Mouse (Mus musculus) heart, embryonic 10.5 days (tissue): Measurements from ENCODE around the gene Cerk. TPM values are rescaled to one million over a fixed set of nuclear protein-coding genes. Genes with fewer than 3 reads are reported as not detected.
"Not testable (repeated sequence)": the region's sequence is repeated elsewhere in the genome, so short reads cannot be mapped to it uniquely, and the experiment has no call there.

Source experiments
- DNase-seq: peaks from one replicate; pipeline ENCODE4 v3.0.0-alpha.2; 2017; ENCODE audit warnings: low spot score
- H3K27ac ChIP-seq: fragments of 300-500 bp; sonication (generic); 2 replicates; pipeline ENCODE4 v1.5.1; 2016; ENCODE audit warnings: mild to moderate bottlenecking
- H3K27me3 ChIP-seq: fragments of 300-500 bp; sonication (generic); 2 replicates; pipeline ENCODE4 v1.6.1; 2016; ENCODE audit warnings: mild to moderate bottlenecking; ENCODE audit not compliant: poor library complexity, insufficient read depth, severe bottlenecking
- H3K36me3 ChIP-seq: fragments of 300-500 bp; sonication (generic); 2 replicates; pipeline ENCODE4 v1.6.1; 2016; ENCODE audit warnings: mild to moderate bottlenecking, moderate library complexity
- H3K4me1 ChIP-seq: fragments of 300-500 bp; sonication (generic); 2 replicates; pipeline ENCODE4 v1.6.1; 2016; ENCODE audit warnings: mild to moderate bottlenecking
- H3K4me3 ChIP-seq: fragments of 300-500 bp; sonication (generic); 2 replicates; pipeline ENCODE4 v1.5.1; 2016; ENCODE audit warnings: mild to moderate bottlenecking, moderate library complexity
- H3K9me3 ChIP-seq: fragments of 300-500 bp; sonication (generic); 2 replicates; pipeline ENCODE4 v1.6.1; 2016; ENCODE audit warnings: mild to moderate bottlenecking, moderate library complexity
- WGBS: fragments of 180-500 bp; shearing (Covaris S2); methylation state at CpG from one replicate; pipeline ENCODE4 v1.1.7; 2016; 5-methylcytosine and 5-hydroxymethylcytosine counted together
- polyA plus RNA-seq: library from polyadenylated mRNA; unstranded; fragments of >200 nt; fragmentation: Nextera tagmentation; extraction: Ambion mirVana; gene quantifications from 2 replicates; pipeline ENCODE4 v1.2.1, GENCODE M21; 2016

Cerk gene
- polyA plus RNA-seq, 1 experiment from 2014 or later, result 8.3 TPM

GRCm38 (mm10) chr15:86202640-86203039 lies 16.7 kb upstream of the Cerk start:
- no peak for DNase-seq
- Histone ChIP-seq H3K9me3 (no peaks in the 10 kb centered on the region), H3K27me3 (peaks cover 28% of the 10 kb centered on the region), H3K27ac (no peak overlapping the region), H3K4me1 (peaks cover 23% of the 10 kb centered on the region), H3K4me3 (no peak overlapping the region), H3K36me3 (no peaks in the 10 kb centered on the region)
- 41% methylated on average over 6 of the region's 6 CpGs for WGBS

GRCm38 (mm10) chr15:86201696-86202330 lies 15.9 kb upstream of the Cerk start:
- Histone ChIP-seq H3K36me3 (no peaks in the 10 kb centered on the region), H3K4me1 (peaks cover 23% of the 10 kb centered on the region), H3K27ac (no peak overlapping the region), H3K9me3 (no peaks in the 10 kb centered on the region), H3K27me3 (peaks cover 28% of the 10 kb centered on the region), H3K4me3 (no peak overlapping the region)
- DNase-seq, result no peak
- 79% methylated on average over 9 of the region's 9 CpGs for WGBS

- no peak overlapping the region for H3K4me3 ChIP-seq
- no peak overlapping the region for H3K27ac ChIP-seq
- H3K27me3 ChIP-seq, result peaks cover 28% of the 10 kb centered on the region
- H3K4me1 ChIP-seq, result peaks cover 23% of the 10 kb centered on the region
- no peak for DNase-seq
- H3K9me3 ChIP-seq, result no peaks in the 10 kb centered on the region
- 40% methylated on average over 4 of the region's 4 CpGs for WGBS
- no peaks in the 10 kb centered on the region for H3K36me3 ChIP-seq
These were observed 15.2 kb upstream of the Cerk start for GRCm38 (mm10) chr15:86201095-86201494.

- no peak overlapping the region for H3K27ac ChIP-seq
- 50% methylated on average over 4 of the region's 4 CpGs for WGBS
- H3K9me3 ChIP-seq, result no peaks in the 10 kb centered on the region
- no peak for DNase-seq
- no peaks in the 10 kb centered on the region for H3K36me3 ChIP-seq
- peaks cover 23% of the 10 kb centered on the region for H3K4me1 ChIP-seq
- H3K27me3 ChIP-seq, result peaks cover 28% of the 10 kb centered on the region
- no peak overlapping the region for H3K4me3 ChIP-seq
These were observed 14.2 kb upstream of the Cerk start for GRCm38 (mm10) chr15:86200169-86200568.

- Histone ChIP-seq H3K9me3 (no peaks in the 10 kb centered on the region), H3K27me3 (peaks cover 32% of the 10 kb centered on the region), H3K4me3 (no peak overlapping the region), H3K27ac (no peak overlapping the region), H3K4me1 (peaks cover 23% of the 10 kb centered on the region), H3K36me3 (no peaks in the 10 kb centered on the region)
- 73% methylated on average over 4 of the region's 4 CpGs for WGBS
- DNase-seq, result peak; percentile 56
These were observed 13.5 kb upstream of the Cerk start for GRCm38 (mm10) chr15:86199482-86199881.

- Histone ChIP-seq H3K27ac (no peak overlapping the region), H3K27me3 (peaks cover 36% of the 10 kb centered on the region)
These were observed 13.1 kb upstream of the Cerk start for GRCm38 (mm10) chr15:86199052-86199451.

GRCm38 (mm10) chr15:86194676-86195453 lies 8.9 kb upstream of the Cerk start:
- H3K4me1 ChIP-seq, H3K4me3 ChIP-seq, DNase-seq, H3K27ac ChIP-seq, H3K36me3 ChIP-seq, H3K9me3 ChIP-seq: not testable (repeated sequence)
- peaks cover 21% of the 10 kb centered on the region for H3K27me3 ChIP-seq
- WGBS, result 58% methylated on average over 55 of the region's 55 CpGs

More at GRCm38 (mm10) chr15:86199052-86199451, 13.1 kb upstream of the Cerk start:
- 69% methylated on average over 5 of the region's 5 CpGs for WGBS
- Histone ChIP-seq H3K4me3 (no peak overlapping the region), H3K9me3 (no peaks in the 10 kb centered on the region), H3K36me3 (no peaks in the 10 kb centered on the region), H3K4me1 (peaks cover 19% of the 10 kb centered on the region)
- no peak for DNase-seq

- Histone ChIP-seq H3K27ac (no peak overlapping the region), H3K9me3 (no peaks in the 10 kb centered on the region), H3K4me1 (peaks cover 23% of the 10 kb centered on the region), H3K36me3 (no peaks in the 10 kb centered on the region), H3K4me3 (no peak overlapping the region), H3K27me3 (peaks cover 19% of the 10 kb centered on the region)
- no peak for DNase-seq
- WGBS, result 64% methylated on average over 3 of the region's 3 CpGs
These were observed 6.0 kb upstream of the Cerk start for GRCm38 (mm10) chr15:86191933-86192332.

- H3K4me1 ChIP-seq, result peaks cover 26% of the 10 kb centered on the region
- no peak overlapping the region for H3K4me3 ChIP-seq
- H3K27me3 ChIP-seq, result peaks cover 24% of the 10 kb centered on the region
- 28% methylated on average over 1 of the region's 1 CpGs for WGBS
- H3K9me3 ChIP-seq, result no peaks in the 10 kb centered on the region
- no peak overlapping the region for H3K27ac ChIP-seq
- no peaks in the 10 kb centered on the region for H3K36me3 ChIP-seq
- DNase-seq, result no peak
These were observed 5.6 kb upstream of the Cerk start for GRCm38 (mm10) chr15:86191505-86191904.

- Histone ChIP-seq H3K9me3 (no peaks in the 10 kb centered on the region), H3K4me3 (no peak overlapping the region), H3K4me1 (peaks cover 36% of the 10 kb centered on the region), H3K36me3 (no peaks in the 10 kb centered on the region), H3K27me3 (peaks cover 25% of the 10 kb centered on the region), H3K27ac (no peak overlapping the region)
- WGBS, result 71% methylated on average over 3 of the region's 3 CpGs
- DNase-seq, result no peak
These were observed 4.4 kb upstream of the Cerk start for GRCm38 (mm10) chr15:86190387-86190786.

GRCm38 (mm10) chr15:86188746-86189470 lies 3.0 kb upstream of the Cerk start:
- WGBS, result 35% methylated on average over 10 of the region's 10 CpGs
- Histone ChIP-seq H3K4me3 (no peak overlapping the region), H3K4me1 (peaks cover 48% of the 10 kb centered on the region), H3K36me3 (no peaks in the 10 kb centered on the region), H3K27me3 (peaks cover 22% of the 10 kb centered on the region), H3K9me3 (no peaks in the 10 kb centered on the region), H3K27ac (0 out of 2 replicates have a peak overlapping the region, but pooled peaks have one; percentile 38)
- no peak for DNase-seq

- Histone ChIP-seq H3K4me3 (no peak overlapping the region), H3K27ac (0 out of 2 replicates have a peak overlapping the region, but pooled peaks have one; percentile 38), H3K36me3 (no peaks in the 10 kb centered on the region), H3K9me3 (no peaks in the 10 kb centered on the region), H3K4me1 (peaks cover 48% of the 10 kb centered on the region), H3K27me3 (peaks cover 19% of the 10 kb centered on the region)
- DNase-seq, result no peak
- WGBS, result 62% methylated on average over 5 of the region's 5 CpGs
These were observed 2.2 kb upstream of the Cerk start for GRCm38 (mm10) chr15:86188186-86188585.

GRCm38 (mm10) chr15:86186686-86187085 lies 745 bp upstream of the Cerk start:
- Histone ChIP-seq H3K4me3 (peak overlapping the region; percentile 83; the same call in 1 of the 2 replicates), H3K27ac (no peak overlapping the region), H3K4me1 (peaks cover 60% of the 10 kb centered on the region), H3K36me3 (no peaks in the 10 kb centered on the region), H3K27me3 (peaks cover 19% of the 10 kb centered on the region), H3K9me3 (no peaks in the 10 kb centered on the region)
- no peak for DNase-seq
- WGBS, result 39% methylated on average over 3 of the region's 3 CpGs
